Mouse (Mus musculus) small intestine, adult 2 months (tissue): ENCODE measurements around the gene Ttc29. TPM values are rescaled to one million over a fixed set of nuclear protein-coding genes. Genes with fewer than 3 reads are reported as not detected.

Experiments used
- H3K27ac ChIP-seq: fragments of 200-500 bp; 2 replicates; pipeline ENCODE4 v1.5.1; 2012; ENCODE audit warnings: low read depth, low read length, control low read depth, inconsistent platforms; ENCODE audit not compliant: insufficient read depth
- H3K27me3 ChIP-seq: fragments of 200-500 bp; 2 replicates; pipeline ENCODE4 v1.6.1; 2012; ENCODE audit warnings: mild to moderate bottlenecking, moderate library complexity, low read length, inconsistent platforms; ENCODE audit not compliant: control insufficient read depth, insufficient read depth
- H3K36me3 ChIP-seq: fragments of 200-500 bp; 2 replicates; pipeline ENCODE4 v1.6.1; 2012; ENCODE audit warnings: mild to moderate bottlenecking, low read length, control low read depth, inconsistent platforms; ENCODE audit not compliant: control insufficient read depth, insufficient read depth
- H3K4me1 ChIP-seq: fragments of 200-500 bp; 2 replicates; pipeline ENCODE4 v1.6.1; 2012; ENCODE audit warnings: low read length, inconsistent platforms, mixed read lengths; ENCODE audit not compliant: control insufficient read depth, insufficient read depth, insufficient read length
- H3K4me3 ChIP-seq: fragments of 200-500 bp; 2 replicates; pipeline ENCODE4 v1.5.1; 2012; ENCODE audit warnings: low read depth, mild to moderate bottlenecking, control low read depth, inconsistent platforms, low read length, moderate library complexity
- CTCF ChIP-seq: fragments of 200-500 bp; IDR thresholded peaks from 2 replicates; pipeline ENCODE4 v1.5.1; 2012; ENCODE audit warnings: low read depth, mild to moderate bottlenecking, control low read depth, inconsistent platforms, low read length, moderate library complexity, mixed read lengths; ENCODE audit not compliant: insufficient replicate concordance, insufficient read length; ENCODE audit errors: extremely low read depth
- POLR2A ChIP-seq: fragments of 200-500 bp; IDR thresholded peaks from 2 replicates; pipeline ENCODE4 v1.6.1; 2012; ENCODE audit warnings: low read depth, mild to moderate bottlenecking, control low read depth, inconsistent platforms, low read length, moderate library complexity
- WGBS: fragments of 180-500 bp; shearing (Covaris S2); methylation state at CpG from one replicate; pipeline ENCODE4 v1.1.7; 2018; 5-methylcytosine and 5-hydroxymethylcytosine counted together
- polyA plus RNA-seq: library from polyadenylated mRNA; depleted of rRNA; stranded (reverse); fragments of >200 nt; gene quantifications from 2 replicates; pipeline ENCODE4 v1.2.3, GENCODE M21; 2012

Ttc29 gene
- polyA plus RNA-seq, 1 experiment = not detected

DNA sequence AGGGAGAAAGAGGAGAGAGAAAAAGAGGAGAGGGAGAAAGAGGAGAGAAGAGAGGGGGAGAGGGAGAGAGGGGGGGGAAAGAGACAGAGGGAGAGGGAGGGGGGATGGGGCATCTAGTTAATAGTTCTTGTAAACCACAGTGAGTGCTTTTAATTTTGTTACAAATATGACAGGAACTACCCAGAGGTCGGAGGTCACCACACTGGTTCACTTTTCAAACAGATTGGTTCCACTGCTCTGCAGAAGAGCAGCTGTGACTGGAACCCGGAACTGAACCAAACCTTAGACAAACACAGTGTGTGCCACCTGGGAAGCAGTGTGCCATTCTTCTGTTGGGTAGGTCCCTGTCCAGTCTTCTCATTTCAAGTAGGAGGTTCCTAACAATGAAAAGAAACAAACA is 130.9 kb downstream of the Ttc29 start:
- Histone ChIP-seq H3K4me1 (no peaks in the 10 kb centered on the region), H3K27me3 (no peaks in the 10 kb centered on the region), H3K27ac (no peak overlapping the region), H3K36me3 (no peaks in the 10 kb centered on the region), H3K4me3 (no peak overlapping the region)
- 38% methylated on average over 2 of the region's 2 CpGs for WGBS
- TF ChIP-seq POLR2A = no peak

DNA sequence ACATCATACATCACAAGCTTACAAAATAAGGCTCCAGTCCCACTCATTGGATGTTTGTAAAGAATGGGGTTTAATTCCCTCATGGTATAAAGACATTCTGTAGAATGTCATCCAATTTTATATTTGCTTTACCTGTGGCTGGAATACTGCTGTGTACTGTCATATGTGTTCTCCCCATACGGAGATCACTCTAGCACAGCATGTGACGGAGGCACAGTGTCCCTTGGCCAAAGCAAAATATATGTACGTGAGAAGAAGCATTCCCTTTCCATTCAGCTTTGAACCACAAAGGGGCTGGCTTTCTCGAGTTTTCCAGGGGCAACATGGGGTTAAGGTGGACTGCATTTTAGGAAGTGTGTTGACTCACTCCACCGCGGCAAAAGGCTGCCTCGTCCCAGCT is 132.6 kb downstream of the Ttc29 start:
- TF ChIP-seq CTCF (no peak), POLR2A (no peak)
- Histone ChIP-seq H3K27me3 (no peaks in the 10 kb centered on the region), H3K4me3 (no peak overlapping the region), H3K27ac (no peak overlapping the region), H3K36me3 (no peaks in the 10 kb centered on the region), H3K4me1 (no peaks in the 10 kb centered on the region)
- 42% methylated on average over 7 of the region's 7 CpGs for WGBS

DNA sequence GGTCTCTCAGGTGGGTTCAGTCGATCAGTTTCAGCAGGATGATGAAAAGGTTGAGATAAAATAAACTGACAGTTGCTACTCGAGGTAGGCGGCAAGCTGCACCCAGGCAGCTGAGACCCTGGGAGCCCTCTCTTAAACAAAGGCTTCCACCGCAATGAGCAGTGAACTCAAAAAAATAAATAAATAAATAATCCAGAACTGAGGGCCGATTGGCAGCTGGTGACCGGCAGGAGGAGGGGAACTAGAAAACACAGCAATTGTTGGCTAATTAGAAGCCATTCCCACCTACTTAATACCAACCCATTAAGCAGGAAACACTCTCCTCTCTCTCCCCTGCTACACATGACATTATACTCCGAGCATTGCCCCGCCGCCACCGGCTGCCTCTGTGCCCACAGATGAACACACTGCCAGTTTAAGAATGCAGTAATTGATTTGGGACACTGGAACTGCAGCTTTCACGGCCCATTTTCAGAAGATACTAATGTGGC is 133.1 kb downstream of the Ttc29 start:
- Histone ChIP-seq H3K4me3 (no peak overlapping the region), H3K27ac (no peak overlapping the region), H3K4me1 (no peaks in the 10 kb centered on the region), H3K36me3 (no peaks in the 10 kb centered on the region), H3K27me3 (no peaks in the 10 kb centered on the region)
- 39% methylated on average over 11 of the region's 11 CpGs for WGBS
- TF ChIP-seq POLR2A = no peak
- TF ChIP-seq CTCF = no peak

DNA sequence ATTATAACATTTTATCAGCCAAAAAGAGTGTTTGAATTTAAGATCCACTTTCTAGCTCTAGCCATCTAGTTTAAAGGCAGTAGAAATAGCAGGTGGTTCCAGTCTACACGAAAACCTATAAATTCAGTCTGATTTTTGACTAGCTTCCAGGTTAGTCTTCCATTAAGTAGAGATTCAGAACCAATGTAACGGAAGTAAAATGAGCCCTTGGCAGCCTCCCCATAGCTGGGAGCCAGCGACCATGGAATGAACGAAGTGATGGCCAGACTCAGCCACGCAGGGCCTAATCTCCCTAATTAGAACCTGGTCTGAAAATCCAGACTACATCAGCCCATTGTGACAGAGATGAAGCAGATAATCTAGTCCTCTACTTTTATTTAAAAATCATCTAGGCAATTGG is 140.8 kb downstream of the Ttc29 start:
- Histone ChIP-seq H3K4me1 (no peaks in the 10 kb centered on the region), H3K27me3 (no peaks in the 10 kb centered on the region), H3K27ac (no peak overlapping the region), H3K36me3 (no peaks in the 10 kb centered on the region), H3K4me3 (no peak overlapping the region)
- WGBS = 81% methylated on average over 5 of the region's 5 CpGs
- TF ChIP-seq CTCF (no peak), POLR2A (no peak)

DNA sequence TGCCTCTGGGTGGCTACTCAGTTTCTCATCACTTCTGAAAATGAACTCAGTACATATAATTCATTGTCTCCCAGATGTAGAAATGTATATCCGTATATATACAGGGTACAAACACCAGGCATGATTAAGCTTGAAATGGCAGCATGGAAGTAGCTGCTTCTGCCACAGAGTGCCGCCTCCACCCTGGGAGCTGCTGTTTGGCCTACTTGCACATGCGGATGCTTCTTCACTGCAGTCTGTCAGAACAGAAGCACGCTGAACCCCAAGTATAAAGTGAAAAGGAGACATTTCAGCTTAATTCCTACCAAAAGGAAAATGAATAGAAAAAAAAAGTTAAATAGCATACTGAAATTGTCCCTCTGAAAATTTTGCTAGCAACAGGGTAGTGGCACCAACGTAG is 141.7 kb downstream of the Ttc29 start:
- Histone ChIP-seq H3K4me1 (no peaks in the 10 kb centered on the region), H3K27me3 (no peaks in the 10 kb centered on the region), H3K36me3 (no peaks in the 10 kb centered on the region), H3K27ac (no peak overlapping the region), H3K4me3 (no peak overlapping the region)
- 85% methylated on average over 5 of the region's 5 CpGs for WGBS
- TF ChIP-seq POLR2A (no peak), CTCF (no peak)

DNA sequence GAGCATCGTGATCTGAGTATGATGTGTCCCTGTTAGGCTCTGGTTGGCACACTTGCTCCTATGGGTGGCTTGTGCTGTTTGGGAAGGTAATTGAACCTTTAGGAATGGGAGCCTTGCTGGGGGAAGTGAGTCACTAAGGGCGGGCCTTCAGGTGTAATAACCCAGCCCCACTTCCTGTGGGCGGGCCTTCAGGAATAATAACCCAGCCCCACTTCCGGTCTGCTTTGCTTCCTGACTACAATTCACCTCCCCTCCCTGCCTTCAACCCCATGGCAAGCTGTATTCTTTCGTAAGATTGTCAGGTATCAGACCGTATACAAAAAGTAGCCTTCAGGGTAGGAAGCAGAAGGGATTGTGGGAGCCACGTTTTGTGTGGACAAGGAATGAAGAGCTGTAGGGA is 177.7 kb downstream of the Ttc29 start:
- Histone ChIP-seq H3K36me3 (no peaks in the 10 kb centered on the region), H3K4me3 (no peak overlapping the region), H3K4me1 (no peaks in the 10 kb centered on the region), H3K27ac (no peak overlapping the region), H3K27me3 (no peaks in the 10 kb centered on the region)
- WGBS = 89% methylated on average over 7 of the region's 7 CpGs
- TF ChIP-seq CTCF (no peak), POLR2A (no peak)

DNA sequence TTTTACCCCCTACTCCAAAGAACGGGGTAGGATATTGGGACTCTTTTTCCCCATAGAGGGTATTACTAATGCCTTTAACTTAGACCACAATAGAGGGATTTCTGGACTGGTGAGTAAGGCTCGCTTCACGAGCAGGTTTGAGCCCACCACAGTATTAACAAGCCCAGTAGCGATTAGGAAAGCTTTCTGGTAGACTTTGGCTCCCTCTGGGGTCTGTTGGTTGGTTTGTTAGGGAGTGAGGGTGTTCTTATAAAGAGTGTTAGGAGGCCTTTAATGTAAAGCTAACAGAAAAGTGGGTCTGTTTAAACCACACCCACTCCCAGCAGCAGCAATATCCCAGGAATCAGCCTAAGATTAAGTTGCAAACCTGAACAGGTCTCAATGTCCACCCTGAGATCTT is 206.2 kb downstream of the Ttc29 start:
- H3K27ac ChIP-seq = no peak overlapping the region
- WGBS = 25% methylated on average over 4 of the region's 4 CpGs
- TF ChIP-seq POLR2A (no peak), CTCF (no peak)
- H3K4me3 ChIP-seq = no peak overlapping the region
- H3K4me1 ChIP-seq = no peaks in the 10 kb centered on the region; the same call in 1 of the 2 replicates
- H3K36me3 ChIP-seq = no peaks in the 10 kb centered on the region
- peaks cover 3% of the 10 kb centered on the region for H3K27me3 ChIP-seq

DNA sequence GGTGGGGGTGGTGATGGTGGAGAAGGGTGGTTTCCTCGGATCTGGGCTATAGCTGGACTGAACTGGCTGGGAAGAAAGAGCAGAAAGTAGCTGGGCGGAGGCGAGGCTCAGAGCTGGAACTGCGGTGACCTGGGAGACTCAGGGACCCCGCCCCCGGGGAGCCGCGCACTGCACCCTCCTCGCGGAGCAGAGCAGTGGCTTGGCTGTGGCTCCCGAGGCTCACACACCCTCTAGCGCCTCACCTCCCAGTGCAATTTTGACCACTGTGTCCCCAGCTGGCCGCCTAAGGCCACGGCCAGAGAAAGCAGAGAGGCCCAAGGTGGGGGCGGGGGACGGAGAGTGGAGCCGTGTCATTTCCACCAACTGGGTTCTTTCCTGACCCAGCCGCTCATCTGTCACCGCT is 207.0 kb downstream of the Ttc29 start:
- Histone ChIP-seq H3K4me1 (no peaks in the 10 kb centered on the region; the same call in 1 of the 2 replicates), H3K4me3 (no peak overlapping the region), H3K27ac (no peak overlapping the region), H3K27me3 (peaks cover 3% of the 10 kb centered on the region), H3K36me3 (no peaks in the 10 kb centered on the region)
- TF ChIP-seq CTCF (no peak), POLR2A (no peak)
- WGBS = 5% methylated on average over 19 of the region's 19 CpGs
